Mouse (Mus musculus): ENCODE measurements at regions not wholly inside any gene's neighbourhood (a gene's known extent, or its start where the extent isn't known, plus 50 kb on each side); places are given as distances from the start of the nearest gene placed in this dataset.

DNA sequence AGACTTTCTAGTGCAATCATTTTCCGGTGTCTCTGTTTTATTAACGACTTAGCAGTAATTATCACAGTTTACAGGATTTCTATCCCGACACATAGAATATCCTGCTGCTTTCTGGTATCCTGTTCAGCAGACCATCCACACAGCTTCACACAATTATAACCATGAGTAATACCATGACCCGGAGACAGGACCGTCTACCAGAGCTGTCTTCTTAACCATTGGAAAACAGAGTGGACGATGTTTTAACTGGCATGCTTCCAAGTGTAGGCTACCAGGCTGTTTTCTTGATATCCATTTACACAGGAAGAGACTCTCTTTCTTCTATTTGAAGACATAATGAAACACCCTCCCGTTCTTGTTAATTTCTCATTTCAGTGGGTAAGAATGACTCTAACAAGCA, 51.7 kb upstream of the Ank start:
- 79% methylated on average over 7 of the region's 7 CpGs for WGBS
- no peaks in the 10 kb centered on the region for H3K9me3 ChIP-seq (replicated peaks; ENCODE audit: control insufficient read depth, low read length, poor library complexity, severe bottlenecking)
- no peak overlapping the region for H3K4me3 ChIP-seq (ENCODE audit: low read depth, low read length)
- no peak for ATAC-seq
- H3K27ac ChIP-seq (ENCODE audit: low read length), result no peak overlapping the region
- H3K36me3 ChIP-seq (ENCODE audit: control insufficient read depth, insufficient read depth, low read length), result no peaks in the 10 kb centered on the region
- no peak overlapping the region for H3K4me2 ChIP-seq (ENCODE audit: low read length)
- no peaks in the 10 kb centered on the region for H3K27me3 ChIP-seq (ENCODE audit: control insufficient read depth, insufficient read depth, low read depth, low read length)
- H3K4me1 ChIP-seq (ENCODE audit: control insufficient read depth, insufficient read depth, low read length), result no peaks in the 10 kb centered on the region
- no peak overlapping the region for H3K9ac ChIP-seq (ENCODE audit: low read depth, low read length)

Data from midbrain, embryonic 16.5 days (tissue).